Mouse (Mus musculus): Measurements from ENCODE around the gene Ceacam18.

GRCm38 (mm10) chr7:43633940-43634339 is 567 bp upstream of the Ceacam18 start:
- TF ChIP-seq ELF1 (IDR thresholded peaks at IDR 0.05; ENCODE audit: low read depth, low read length) = no peak
- TF ChIP-seq JUND (IDR thresholded peaks at IDR 0.05; ENCODE audit: low read depth, low read length) = no peak
- no peak for TF ChIP-seq CTCF (IDR thresholded peaks at IDR 0.05 in 2 of 3, conservative IDR thresholded peaks at IDR 0.05 in 1 of 3; ENCODE audit: control insufficient read depth in 1 of 3, insufficient read depth in 1 of 3, low read depth in 2 of 3, low read length in 3 of 3, poor library complexity in 1 of 3, severe bottlenecking in 1 of 3)
- TF ChIP-seq KAT2A (conservative IDR thresholded peaks at IDR 0.05; ENCODE audit: low read depth, low read length) = no peak

Data from MEL (cell line).